Mouse (Mus musculus) heart, adult 2 months (tissue): Measurements from ENCODE around the gene Helz. TPM values are rescaled to one million over a fixed set of nuclear protein-coding genes. Genes with fewer than 3 reads are reported as not detected.

Source experiments
- DNase-seq, 2 experiments: peaks; one replicate each; pipeline ENCODE4 v3.0.0; 2021
- H3K27ac ChIP-seq: fragments of 200-600 bp; 2 replicates; pipeline ENCODE4 v1.8.1; 2022
- H3K27me3 ChIP-seq: fragments of 200-500 bp; 2 replicates; pipeline ENCODE4 v1.6.1; 2012; ENCODE audit warnings: mild to moderate bottlenecking, low read length, inconsistent platforms, mixed read lengths; ENCODE audit not compliant: control insufficient read depth, insufficient read depth
- H3K36me3 ChIP-seq: fragments of 200-500 bp; 2 replicates; pipeline ENCODE4 v1.6.1; 2012; ENCODE audit warnings: low read length, inconsistent platforms; ENCODE audit not compliant: control insufficient read depth, insufficient read depth
- H3K4me1 ChIP-seq: fragments of 200-500 bp; 2 replicates; pipeline ENCODE4 v1.6.1; 2011; ENCODE audit warnings: low read length; ENCODE audit not compliant: control insufficient read depth, insufficient read depth
- H3K4me3 ChIP-seq: fragments of 200-600 bp; 2 replicates; pipeline ENCODE4 v1.8.1; 2022
- H3K79me2 ChIP-seq: fragments of 200-500 bp; replicated peaks from 2 replicates; pipeline ENCODE4 v1.6.1; 2012; ENCODE audit warnings: mild to moderate bottlenecking, inconsistent platforms, low read length, moderate library complexity, mixed read lengths; ENCODE audit not compliant: control insufficient read depth, insufficient read depth
- H3K9ac ChIP-seq: fragments of 200-500 bp; 2 replicates; pipeline ENCODE4 v1.6.1; 2012; ENCODE audit warnings: low read depth, mild to moderate bottlenecking, control low read depth, inconsistent platforms, low read length, mixed read lengths
- CTCF ChIP-seq: fragments of 200-600 bp; IDR thresholded peaks from 2 replicates; pipeline ENCODE4 v1.8.1; 2022; ENCODE audit warnings: antibody characterized with exemption, mild to moderate bottlenecking, moderate library complexity
- EP300 ChIP-seq: fragments of 200-500 bp; IDR thresholded peaks from 2 replicates; pipeline ENCODE4 v1.6.1; 2011; ENCODE audit warnings: low read depth, low read length, control low read depth; ENCODE audit not compliant: insufficient read depth
- POLR2A ChIP-seq: fragments of 200-500 bp; IDR thresholded peaks from 2 replicates; pipeline ENCODE4 v1.6.1; 2011; ENCODE audit warnings: mild to moderate bottlenecking, low read depth, low read length, control low read depth; ENCODE audit not compliant: insufficient read depth
- WGBS: fragments of 180-500 bp; shearing (Covaris S2); methylation state at CpG from one replicate; pipeline ENCODE4 v1.1.7; 2018; 5-methylcytosine and 5-hydroxymethylcytosine counted together
- intact Hi-C: fragments of 180-260 bp; cut with DNase I; formaldehyde crosslinking; loops from one replicate; pipeline ENCODE4 v1.15.1; 2025
- polyA plus RNA-seq: library from polyadenylated mRNA; depleted of rRNA; stranded (reverse); fragments of >200 nt; gene quantifications from 2 replicates; pipeline ENCODE4 v1.2.3, GENCODE M21; 2012
- total RNA-seq, 2 experiments: library from RNA; stranded (reverse); gene quantifications; 2 replicates each; pipeline ENCODE4 v1.2.3; 2021

The Helz gene
- total and polyA plus RNA-seq, 3 experiments, result 10.8 to 26.4 (median 26.2) TPM

DNA sequence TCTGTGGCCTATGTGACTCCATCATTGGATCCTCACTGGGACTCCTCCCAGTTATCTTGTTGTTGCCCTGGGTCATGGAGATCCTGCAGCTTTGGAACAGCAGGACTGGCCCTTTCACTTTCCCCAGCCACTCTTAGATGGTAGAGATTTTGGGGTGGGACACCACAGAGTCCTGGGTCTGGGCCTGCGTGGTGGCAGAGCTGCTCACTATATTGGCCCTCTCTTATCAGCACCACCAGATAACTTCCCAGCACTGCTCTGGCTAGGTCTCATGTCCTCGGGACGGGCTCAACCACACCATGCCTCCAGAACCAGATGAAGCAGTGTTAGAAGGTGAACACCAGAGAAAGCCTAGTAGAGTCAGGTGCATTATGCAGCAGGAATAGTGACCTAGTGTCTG, 99.6 kb downstream of the Helz start:
- no peaks in the 10 kb centered on the region for H3K79me2 ChIP-seq
- intact Hi-C loops, result no loop called here
- H3K9ac ChIP-seq, result no peak overlapping the region
- WGBS, result 60% methylated on average over 3 of the region's 3 CpGs
- no peaks in the 10 kb centered on the region for H3K27me3 ChIP-seq
- no peak overlapping the region for H3K4me3 ChIP-seq
- no peak for TF ChIP-seq POLR2A
- no peak for TF ChIP-seq CTCF
- no peak for TF ChIP-seq EP300
- H3K36me3 ChIP-seq, result no peaks in the 10 kb centered on the region
- no peaks in the 10 kb centered on the region for H3K4me1 ChIP-seq
- H3K27ac ChIP-seq, result no peak overlapping the region
- DNase-seq, result no peak

DNA sequence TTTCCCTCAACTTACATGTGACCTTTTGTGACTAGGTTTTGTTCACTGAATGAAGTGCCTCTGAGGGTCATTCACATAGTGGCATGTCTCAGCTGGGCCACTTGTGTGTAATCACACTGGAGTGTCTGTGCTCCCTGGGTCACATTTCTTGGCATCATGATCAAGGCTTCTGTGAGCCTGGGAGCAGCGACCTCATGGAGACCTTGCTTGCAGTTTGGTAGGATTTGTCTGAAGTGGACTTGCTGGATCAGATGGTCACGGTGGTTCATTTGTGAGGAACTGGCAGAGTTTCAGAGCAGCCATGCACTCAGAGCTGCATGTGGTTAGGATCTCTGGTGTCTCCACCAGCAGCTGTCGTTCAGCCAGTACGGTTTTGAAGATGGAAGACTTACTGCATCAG, 100.9 kb downstream of the Helz start:
- H3K9ac ChIP-seq, result no peak overlapping the region
- 0 out of 2 replicates have a peak, but pooled peaks cover 1% of the 10 kb centered on the region for H3K79me2 ChIP-seq
- 59% methylated on average over 4 of the region's 4 CpGs for WGBS
- H3K27ac ChIP-seq, result no peak overlapping the region
- intact Hi-C loops, result no loop called here
- H3K4me3 ChIP-seq, result no peak overlapping the region
- H3K27me3 ChIP-seq, result no peaks in the 10 kb centered on the region
- no peaks in the 10 kb centered on the region for H3K4me1 ChIP-seq
- no peak for DNase-seq
- TF ChIP-seq POLR2A, result no peak
- no peak for TF ChIP-seq EP300
- TF ChIP-seq CTCF, result no peak
- H3K36me3 ChIP-seq, result no peaks in the 10 kb centered on the region

DNA sequence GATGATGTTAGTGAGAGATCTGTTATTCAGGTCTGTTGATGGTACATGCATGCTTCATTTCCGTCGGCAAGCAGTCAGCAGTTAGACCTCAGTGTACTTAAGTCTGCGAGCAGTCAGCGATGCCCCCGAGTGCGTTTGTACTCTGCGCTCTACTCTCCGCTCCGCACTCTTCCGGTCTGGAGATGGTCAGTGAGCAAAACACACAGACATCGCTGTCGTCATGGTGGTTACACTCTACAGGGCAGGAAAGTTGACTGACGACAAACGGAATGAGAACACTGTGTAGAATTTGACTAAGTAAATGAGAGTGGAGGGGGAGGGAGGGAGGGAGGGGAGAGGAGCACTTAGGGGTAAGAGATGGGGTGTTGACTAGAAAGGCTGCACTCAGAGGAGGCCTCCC, 101.7 kb downstream of the Helz start:
- intact Hi-C loops, result no loop called here

DNA sequence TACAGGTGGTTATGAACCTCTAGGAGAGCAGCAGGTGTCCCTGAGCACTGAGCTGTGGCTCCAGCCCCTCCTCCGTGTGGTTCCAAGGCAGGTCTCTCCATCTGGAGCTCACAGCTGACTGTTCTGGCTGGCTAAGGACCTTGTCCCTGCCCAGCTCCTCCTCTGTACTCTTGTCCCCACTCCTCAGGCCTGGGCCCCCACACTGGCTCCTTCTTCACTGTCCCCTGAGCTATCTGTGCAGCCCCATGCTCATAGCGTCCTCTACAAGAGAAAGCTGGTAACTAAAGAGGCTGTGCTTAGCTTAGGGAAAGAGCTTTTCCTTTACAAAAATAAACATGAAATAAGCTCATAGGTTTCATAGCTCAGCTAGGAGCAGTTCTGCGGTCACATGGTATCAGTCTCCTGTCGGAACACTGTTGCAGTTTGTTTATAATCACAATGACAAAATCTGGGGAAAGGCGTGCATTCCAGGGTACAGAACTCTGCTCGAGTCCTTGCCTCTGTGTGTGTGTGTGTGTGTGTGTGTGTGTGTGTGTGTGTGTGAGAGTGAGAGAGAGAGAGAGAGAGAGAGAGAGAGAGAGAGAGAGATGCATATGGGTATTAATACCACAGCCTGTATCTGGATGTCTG, 102.8 kb downstream of the Helz start:
- WGBS, result 78% methylated on average over 6 of the region's 6 CpGs
- DNase-seq, result no peak
- 0 out of 2 replicates have a peak, but pooled peaks cover 1% of the 10 kb centered on the region for H3K79me2 ChIP-seq
- H3K36me3 ChIP-seq, result no peaks in the 10 kb centered on the region
- no peak for TF ChIP-seq POLR2A
- TF ChIP-seq CTCF, result no peak
- TF ChIP-seq EP300, result no peak
- H3K4me1 ChIP-seq, result no peaks in the 10 kb centered on the region
- no peak overlapping the region for H3K27ac ChIP-seq
- H3K27me3 ChIP-seq, result no peaks in the 10 kb centered on the region
- no peak overlapping the region for H3K9ac ChIP-seq
- intact Hi-C loops, result no loop called here
- H3K4me3 ChIP-seq, result no peak overlapping the region

More for the DNA sequence above, 101.7 kb downstream of the Helz start:
- Histone ChIP-seq H3K9ac (no peak overlapping the region), H3K27me3 (no peaks in the 10 kb centered on the region), H3K4me3 (no peak overlapping the region), H3K27ac (no peak overlapping the region), H3K36me3 (no peaks in the 10 kb centered on the region), H3K79me2 (0 out of 2 replicates have a peak, but pooled peaks cover 1% of the 10 kb centered on the region), H3K4me1 (no peaks in the 10 kb centered on the region)
- DNase-seq, result no peak
- 95% methylated on average over 14 of the region's 14 CpGs for WGBS
- no peak for TF ChIP-seq POLR2A
- no peak for TF ChIP-seq EP300
- no peak for TF ChIP-seq CTCF

DNA sequence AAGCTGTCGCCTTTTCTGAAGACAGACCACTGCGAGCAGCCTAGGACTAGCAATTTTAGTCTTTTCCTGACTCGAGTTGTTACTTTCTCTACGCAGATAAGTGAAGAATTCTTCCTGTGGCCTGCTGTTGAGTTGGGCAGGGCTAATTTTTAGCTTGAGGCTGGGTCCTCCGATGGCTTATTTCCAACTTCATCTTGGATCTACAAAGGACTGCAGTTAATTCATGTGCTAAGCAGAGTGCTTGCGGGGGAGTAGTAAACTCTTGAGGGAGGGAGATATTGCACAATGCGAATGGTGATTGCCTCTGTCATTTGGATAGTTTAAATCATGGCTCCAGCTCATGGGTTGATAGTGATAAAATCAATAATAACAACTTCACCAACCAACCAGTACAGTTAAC, 103.7 kb downstream of the Helz start:
- 0 out of 2 replicates have a peak, but pooled peaks cover 1% of the 10 kb centered on the region for H3K79me2 ChIP-seq
- WGBS, result 72% methylated on average over 7 of the region's 7 CpGs
- H3K4me1 ChIP-seq, result no peaks in the 10 kb centered on the region
- no peaks in the 10 kb centered on the region for H3K36me3 ChIP-seq
- no peak overlapping the region for H3K4me3 ChIP-seq
- intact Hi-C loops, result no loop called here
- no peaks in the 10 kb centered on the region for H3K27me3 ChIP-seq
- H3K27ac ChIP-seq, result no peak overlapping the region
- no peak overlapping the region for H3K9ac ChIP-seq
- no peak for DNase-seq
- TF ChIP-seq EP300 (no peak), POLR2A (no peak), CTCF (no peak)

DNA sequence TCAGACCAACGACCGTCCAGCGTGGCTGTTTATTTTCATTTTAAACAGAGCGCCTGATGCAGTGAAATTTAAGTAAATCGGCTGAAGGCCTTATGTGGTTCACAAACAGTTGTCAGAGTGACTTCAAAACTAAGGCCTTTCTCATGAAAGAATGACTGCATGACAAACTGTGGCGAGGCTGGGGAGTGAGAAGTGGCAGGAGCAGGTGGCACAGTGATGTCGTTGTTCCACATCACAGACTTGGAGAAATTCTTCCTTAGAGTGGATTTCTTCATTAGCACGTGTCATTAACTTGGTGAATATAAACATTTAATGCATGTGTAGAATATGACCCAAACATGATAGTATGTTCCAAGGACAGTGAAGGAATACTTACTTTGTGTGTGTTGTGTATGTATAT, 104.4 kb downstream of the Helz start:
- no peak for DNase-seq
- Histone ChIP-seq H3K79me2 (0 out of 2 replicates have a peak, but pooled peaks cover 1% of the 10 kb centered on the region), H3K36me3 (no peaks in the 10 kb centered on the region), H3K9ac (no peak overlapping the region), H3K27ac (no peak overlapping the region), H3K4me3 (no peak overlapping the region), H3K4me1 (no peaks in the 10 kb centered on the region), H3K27me3 (no peaks in the 10 kb centered on the region)
- no peak for TF ChIP-seq POLR2A
- no peak for TF ChIP-seq EP300
- no peak for TF ChIP-seq CTCF
- intact Hi-C loops, result no loop called here
- 86% methylated on average over 8 of the region's 8 CpGs for WGBS
